Mouse (Mus musculus) heart, embryonic 11.5 days (tissue): Measurements from ENCODE around the gene Bcat1. TPM values are rescaled to one million over a fixed set of nuclear protein-coding genes. Genes with fewer than 3 reads are reported as not detected.

Experiments
- polyA plus RNA-seq: library from polyadenylated mRNA; unstranded; fragments of >200 nt; fragmentation: Nextera tagmentation; extraction: Ambion mirVana; gene quantifications from 2 replicates; pipeline ENCODE4 v1.2.1, GENCODE M21; 2014

Bcat1 gene
- polyA plus RNA-seq, 1 experiment from 2014 or later = 24.1 TPM

Other genes with a start within 250 kb of the Bcat1 start
- gene Lrmp, start 39.5 kb upstream of the Bcat1 start, polyA plus RNA-seq = 3.0 and 3.5 TPM in 2 replicates
- gene Casc1, start 134.8 kb upstream of the Bcat1 start, polyA plus RNA-seq = 0.34 and 0.42 TPM in 2 replicates
- 57.2 and 62.5 TPM in 2 replicates for gene Etfrf1, start 134.9 kb upstream of the Bcat1 start, polyA plus RNA-seq
- 54.9 and 69.5 TPM in 2 replicates for gene Kras, start 174.1 kb upstream of the Bcat1 start, polyA plus RNA-seq